Mouse (Mus musculus) limb, embryonic 12.5 days (tissue): Measurements from ENCODE around the gene Papolb. TPM values are rescaled to one million over a fixed set of nuclear protein-coding genes. Genes with fewer than 3 reads are reported as not detected.
A peak's percentile ranks its signal among the peaks of the same experiment; 100 is the strongest.

Source experiments
- ATAC-seq: fragments of 200-750 bp; cut with Nextera tagmentation; 2 replicates; pipeline ENCODE4 v1.8.0; 2017; ENCODE audit warnings: low read depth, moderate TSS enrichment; ENCODE audit not compliant: insufficient number of reproducible peaks, insufficient read depth, low FRiP score, low TSS enrichment
- H3K27ac ChIP-seq: fragments of 300-500 bp; sonication (generic); 2 replicates; pipeline ENCODE4 v1.5.1; 2016; ENCODE audit warnings: mild to moderate bottlenecking, moderate library complexity
- H3K27me3 ChIP-seq: fragments of 300-500 bp; sonication (generic); 2 replicates; pipeline ENCODE4 v1.6.1; 2016; ENCODE audit warnings: mild to moderate bottlenecking, moderate library complexity
- H3K36me3 ChIP-seq: fragments of 300-500 bp; sonication (generic); 2 replicates; pipeline ENCODE4 v1.6.1; 2016; ENCODE audit warnings: mild to moderate bottlenecking, moderate library complexity
- H3K4me1 ChIP-seq: fragments of 300-500 bp; sonication (generic); replicated peaks from 2 replicates; pipeline ENCODE4 v1.6.1; 2016
- H3K4me2 ChIP-seq: fragments of 300-500 bp; sonication (generic); 2 replicates; pipeline ENCODE4 v1.6.1; 2016; ENCODE audit warnings: mild to moderate bottlenecking, moderate library complexity
- H3K4me3 ChIP-seq: fragments of 300-500 bp; sonication (generic); replicated peaks from 2 replicates; pipeline ENCODE4 v1.5.1; 2016; ENCODE audit warnings: mild to moderate bottlenecking
- H3K9ac ChIP-seq: fragments of 300-500 bp; sonication (generic); replicated peaks from 2 replicates; pipeline ENCODE4 v1.6.1; 2016; ENCODE audit warnings: mild to moderate bottlenecking, moderate library complexity
- H3K9me3 ChIP-seq: fragments of 300-500 bp; sonication (generic); 2 replicates; pipeline ENCODE4 v1.6.1; 2016; ENCODE audit warnings: mild to moderate bottlenecking, moderate library complexity
- WGBS: fragments of 180-500 bp; shearing (Covaris S2); methylation state at CpG from one replicate; pipeline ENCODE4 v1.1.7; 2016; 5-methylcytosine and 5-hydroxymethylcytosine counted together
- polyA plus RNA-seq: library from polyadenylated mRNA; unstranded; fragments of >200 nt; fragmentation: Nextera tagmentation; extraction: Ambion mirVana; gene quantifications from 2 replicates; pipeline ENCODE4 v1.2.1, GENCODE M21; 2016

Gene Papolb
- polyA plus RNA-seq, 1 experiment from 2014 or later: 0.13 TPM

DNA sequence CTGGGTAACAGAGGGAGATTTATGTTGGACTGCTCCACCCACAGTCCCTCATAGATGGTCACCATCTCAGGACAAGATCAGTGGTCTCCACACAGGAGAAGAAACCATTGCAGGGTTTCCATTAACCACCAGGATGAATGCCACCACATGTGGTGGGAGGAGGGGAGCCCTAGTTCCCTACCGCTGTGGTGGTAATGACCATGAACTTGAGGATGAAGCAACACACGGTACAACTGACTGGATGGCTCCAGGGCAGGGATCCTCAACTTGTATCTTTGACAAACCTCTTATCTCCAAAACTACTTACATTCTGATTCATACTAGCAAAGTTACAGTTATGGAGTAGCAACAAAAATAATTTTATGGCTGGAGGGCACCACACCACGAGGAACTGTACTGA lies 36.6 kb downstream of the Papolb start:
- WGBS: 84% methylated on average over 3 of the region's 3 CpGs
- Histone ChIP-seq H3K9me3 (no peaks in the 10 kb centered on the region), H3K36me3 (no peaks in the 10 kb centered on the region), H3K4me1 (peaks cover 15% of the 10 kb centered on the region), H3K4me3 (no peak overlapping the region), H3K27ac (no peak overlapping the region), H3K4me2 (no peak overlapping the region), H3K9ac (no peak overlapping the region), H3K27me3 (no peaks in the 10 kb centered on the region)
- no peak for ATAC-seq

DNA sequence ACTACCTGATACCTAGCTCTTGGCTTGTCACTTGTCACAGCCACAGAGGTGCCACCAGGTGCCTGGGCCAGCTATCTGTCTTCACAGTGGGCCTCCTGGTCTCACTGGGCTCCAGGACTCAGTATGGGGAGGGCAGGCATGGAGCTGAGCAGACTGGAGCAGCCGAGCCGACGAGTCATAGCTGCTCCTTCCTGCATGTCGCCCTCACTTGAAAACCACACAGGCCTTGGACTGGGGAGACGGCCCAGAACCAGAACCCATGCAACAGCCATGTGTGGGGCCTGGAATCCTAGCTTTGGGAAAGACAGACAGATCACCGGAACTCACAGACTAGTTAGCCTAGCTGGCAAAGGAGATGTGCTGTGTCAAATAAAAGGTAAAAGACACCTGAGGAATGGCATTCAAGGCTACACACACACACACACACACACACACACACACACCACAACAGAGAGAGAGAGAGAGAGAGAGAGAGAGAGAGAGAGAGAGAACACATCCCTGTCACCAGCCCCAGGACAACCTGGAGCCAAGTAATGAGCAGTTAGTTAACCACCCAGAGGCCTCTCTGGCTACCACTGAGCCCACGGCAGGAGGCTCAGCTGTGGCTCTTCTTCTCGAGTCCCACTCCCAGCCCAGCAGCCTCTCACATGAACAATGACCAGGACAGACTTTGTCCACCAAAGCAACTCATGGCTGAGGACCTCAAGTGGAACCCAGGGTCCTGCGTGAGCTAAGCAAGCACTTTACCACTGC lies 39.7 kb downstream of the Papolb start:
- H3K9ac ChIP-seq: no peak overlapping the region
- 73% methylated on average over 9 of the region's 9 CpGs for WGBS
- H3K4me2 ChIP-seq: no peak overlapping the region
- H3K27me3 ChIP-seq: no peaks in the 10 kb centered on the region
- H3K36me3 ChIP-seq: no peaks in the 10 kb centered on the region
- H3K4me3 ChIP-seq: no peak overlapping the region
- no peaks in the 10 kb centered on the region for H3K9me3 ChIP-seq
- H3K4me1 ChIP-seq: peaks cover 11% of the 10 kb centered on the region
- no peak for ATAC-seq
- no peak overlapping the region for H3K27ac ChIP-seq

DNA sequence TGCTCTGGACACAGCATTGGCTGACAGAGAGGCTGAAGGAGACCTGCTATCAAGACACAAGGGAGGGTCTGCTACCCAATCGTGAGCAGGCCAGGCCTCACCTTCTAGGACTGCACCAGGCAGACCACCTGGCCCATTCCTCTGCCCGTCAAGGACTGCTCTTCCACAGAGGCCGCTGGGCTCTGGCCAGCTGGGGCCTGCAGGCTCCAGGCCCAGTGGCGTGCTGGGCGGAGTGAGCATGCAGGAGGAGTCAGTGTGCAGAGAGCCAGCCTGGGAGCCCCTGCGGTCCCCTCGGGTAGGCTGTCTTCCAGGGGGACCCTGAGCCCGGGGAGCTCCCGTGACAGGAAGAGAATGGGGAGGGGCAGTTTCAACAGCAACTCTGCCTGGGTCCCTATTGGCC lies 43.2 kb downstream of the Papolb start:
- 51% methylated on average over 9 of the region's 9 CpGs for WGBS
- Histone ChIP-seq H3K27ac (no peak overlapping the region), H3K9ac (no peak overlapping the region; the same call in 1 of the 2 replicates), H3K27me3 (no peaks in the 10 kb centered on the region), H3K4me1 (peaks cover 6% of the 10 kb centered on the region; the same call in 1 of the 2 replicates), H3K9me3 (no peaks in the 10 kb centered on the region), H3K36me3 (no peaks in the 10 kb centered on the region), H3K4me2 (no peak overlapping the region), H3K4me3 (no peak overlapping the region)
- ATAC-seq: no peak

- no peaks in the 10 kb centered on the region for H3K27me3 ChIP-seq
- ATAC-seq: no peak
- no peak overlapping the region for H3K4me3 ChIP-seq
- H3K4me1 ChIP-seq: peaks cover 12% of the 10 kb centered on the region
- 94% methylated on average over 5 of the region's 5 CpGs for WGBS
- no peaks in the 10 kb centered on the region for H3K36me3 ChIP-seq
- H3K9me3 ChIP-seq: no peaks in the 10 kb centered on the region
- no peak overlapping the region for H3K4me2 ChIP-seq
- H3K27ac ChIP-seq: no peak overlapping the region
- no peak overlapping the region for H3K9ac ChIP-seq
These were observed 46.3 kb downstream of the Papolb start for GRCm38 (mm10) chr5:142483581-142483980.

GRCm38 (mm10) chr5:142482512-142482911 lies 47.4 kb downstream of the Papolb start:
- Histone ChIP-seq H3K36me3 (no peaks in the 10 kb centered on the region), H3K9me3 (no peaks in the 10 kb centered on the region), H3K27me3 (no peaks in the 10 kb centered on the region), H3K4me3 (no peak overlapping the region), H3K27ac (no peak overlapping the region), H3K4me2 (no peak overlapping the region), H3K4me1 (peaks cover 12% of the 10 kb centered on the region), H3K9ac (no peak overlapping the region)
- WGBS: 67% methylated on average over 2 of the region's 2 CpGs
- ATAC-seq: no peak

GRCm38 (mm10) chr5:142478829-142479435 lies 50.9 kb downstream of the Papolb start:
- no peaks in the 10 kb centered on the region for H3K9me3 ChIP-seq
- H3K4me1 ChIP-seq: peaks cover 7% of the 10 kb centered on the region
- H3K36me3 ChIP-seq: no peaks in the 10 kb centered on the region; the same call in none of the 2 replicates
- no peaks in the 10 kb centered on the region for H3K27me3 ChIP-seq
- H3K4me2 ChIP-seq: peak overlapping the region; percentile 43
- H3K27ac ChIP-seq: no peak overlapping the region
- ATAC-seq: peak; percentile 78; the same call in 1 of the 2 replicates
- 32% methylated on average over 17 of the region's 17 CpGs for WGBS
- no peak overlapping the region for H3K9ac ChIP-seq
- no peak overlapping the region for H3K4me3 ChIP-seq

GRCm38 (mm10) chr5:142477866-142478615 lies 51.8 kb downstream of the Papolb start:
- H3K9ac ChIP-seq: no peak overlapping the region
- no peak overlapping the region for H3K4me3 ChIP-seq
- no peaks in the 10 kb centered on the region for H3K27me3 ChIP-seq
- ATAC-seq: no peak
- WGBS: 89% methylated on average over 5 of the region's 5 CpGs
- no peaks in the 10 kb centered on the region for H3K9me3 ChIP-seq
- peaks cover 7% of the 10 kb centered on the region for H3K4me1 ChIP-seq
- H3K36me3 ChIP-seq: no peaks in the 10 kb centered on the region; the same call in none of the 2 replicates
- no peak overlapping the region for H3K4me2 ChIP-seq
- no peak overlapping the region for H3K27ac ChIP-seq

DNA sequence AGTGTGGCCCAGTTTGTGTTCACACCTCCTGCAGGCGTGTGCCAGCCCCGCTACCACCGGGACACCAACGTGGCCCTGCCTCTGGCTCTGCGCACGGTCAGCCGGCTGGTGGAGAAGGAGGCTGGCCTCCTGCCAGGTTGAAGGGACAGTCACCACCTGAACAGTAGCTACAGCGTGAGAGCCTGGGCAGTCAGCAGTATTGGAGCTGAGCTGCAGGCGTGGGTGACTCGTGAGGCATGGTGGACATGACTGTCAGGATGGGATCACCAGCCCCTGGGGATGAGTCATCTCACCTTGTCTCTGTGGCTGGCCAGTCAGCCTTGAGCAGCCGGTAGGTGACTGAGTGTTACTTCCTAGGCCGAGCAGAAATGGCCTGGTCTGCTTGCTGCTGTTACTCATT lies 52.5 kb downstream of the Papolb start:
- peaks cover 7% of the 10 kb centered on the region for H3K4me1 ChIP-seq
- 86% methylated on average over 12 of the region's 12 CpGs for WGBS

More for the DNA sequence above, 52.5 kb downstream of the Papolb start:
- Histone ChIP-seq H3K4me2 (no peak overlapping the region), H3K36me3 (no peaks in the 10 kb centered on the region; the same call in none of the 2 replicates), H3K9me3 (no peaks in the 10 kb centered on the region), H3K27me3 (no peaks in the 10 kb centered on the region), H3K4me3 (no peak overlapping the region), H3K27ac (no peak overlapping the region), H3K9ac (no peak overlapping the region)
- ATAC-seq: no peak

Other genes with a start within 250 kb of the Papolb start
- gene Foxk1, start 128.6 kb downstream of the Papolb start, polyA plus RNA-seq: 6.4 and 7.0 TPM in 2 replicates
- 8.8 and 9.2 TPM in 2 replicates for gene Ap5z1, start 66.1 kb downstream of the Papolb start, polyA plus RNA-seq
- 2.8 and 4.4 TPM in 2 replicates for gene Radil, start 21.0 kb upstream of the Papolb start, polyA plus RNA-seq
- 1.2 and 1.3 TPM in 2 replicates for gene Mmd2, start 78.7 kb upstream of the Papolb start, polyA plus RNA-seq
- 68.3 and 69.9 TPM in 2 replicates for gene Wipi2, start 97.6 kb upstream of the Papolb start, polyA plus RNA-seq
- gene Slc29a4, start 162.4 kb upstream of the Papolb start, polyA plus RNA-seq: 13.9 and 14.8 TPM in 2 replicates